Mouse (Mus musculus) embryo, embryonic 11.5 days (tissue): ENCODE measurements around the gene Grin2d.

Experiments
- DNase-seq: peaks from one replicate; pipeline ENCODE4 v3.0.0-alpha.2; 2012; ENCODE audit warnings: low read depth, low spot score

Gene Grin2d

DNA sequence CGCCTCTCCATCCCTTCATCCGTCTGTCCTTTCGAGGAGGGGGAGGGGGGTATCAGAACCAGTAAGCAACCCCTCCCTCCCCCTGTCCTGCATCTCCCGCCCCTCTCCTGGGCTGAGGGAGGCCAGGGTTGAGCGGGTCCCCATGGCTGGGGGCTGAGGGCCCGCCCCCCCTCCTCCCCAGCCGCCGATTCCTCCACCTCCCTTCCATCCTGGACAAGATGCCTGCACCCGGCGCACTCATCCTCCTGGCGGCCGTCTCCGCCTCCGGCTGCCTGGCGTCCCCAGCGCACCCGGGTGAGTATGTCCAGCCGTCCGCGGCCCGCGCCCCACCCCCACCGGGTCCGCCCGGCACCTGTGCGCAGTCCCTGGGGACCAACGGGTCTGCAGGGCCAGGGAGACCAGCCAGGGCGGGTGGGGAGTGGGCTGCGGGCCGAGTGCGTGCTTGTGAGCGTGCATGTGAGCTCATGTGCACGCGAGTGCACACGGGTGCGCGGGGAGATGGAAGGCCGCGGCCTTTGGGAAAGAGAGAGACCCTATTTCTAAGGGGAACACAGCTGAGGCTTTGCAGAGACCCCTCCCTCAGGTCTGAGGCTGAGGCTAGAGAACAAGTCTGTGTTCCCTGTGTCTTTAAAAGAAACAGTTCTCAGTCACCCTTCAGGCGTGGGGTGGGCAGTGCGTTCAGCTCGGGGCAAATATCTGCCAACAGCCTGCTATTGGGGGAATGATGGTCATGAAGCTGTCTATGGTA, 92.6 kb downstream of the Grin2d start:
- DNase-seq: peak; percentile 40

GRCm38 (mm10) chr7:45784524-45785372, 93.4 kb downstream of the Grin2d start, which contains the start of gene Sult2b1:
Gene Sult2b1, minus strand, starts transcription at chr7:45784669.
- DNase-seq: peak; percentile 84

DNA sequence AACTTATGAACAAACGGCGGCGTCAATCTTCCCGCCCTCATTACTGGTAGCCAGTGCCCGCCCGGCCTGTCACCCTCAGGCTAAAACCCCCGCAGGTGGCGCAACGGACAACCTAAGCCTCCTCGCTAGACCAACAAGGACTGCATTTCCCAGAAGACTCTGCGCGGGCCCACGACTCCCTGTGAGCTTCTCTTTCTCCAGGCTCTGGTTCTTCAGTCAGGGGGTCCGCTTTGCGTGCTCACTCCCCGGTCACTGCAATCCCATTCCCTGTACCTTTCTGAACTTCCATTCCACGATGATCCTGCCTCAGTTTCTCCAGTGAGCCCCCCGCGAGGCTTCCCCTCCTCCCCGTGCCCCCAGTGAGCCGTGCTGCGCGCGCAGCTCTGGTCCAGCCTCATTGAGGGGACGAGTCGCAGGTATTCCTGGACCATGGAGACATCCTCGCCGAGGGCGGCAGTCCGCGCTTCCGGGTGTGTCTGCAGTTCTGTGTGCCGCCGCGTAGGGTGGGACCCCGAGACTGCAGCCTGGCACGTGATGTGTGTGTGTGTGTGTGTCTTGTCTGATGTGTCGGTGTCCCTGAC, 94.6 kb downstream of the Grin2d start, which contains the start of gene Lmtk3:
Gene Lmtk3, plus strand, starts transcription at position 228 of the 581 bp plus-strand sequence.
- peak; percentile 54 for DNase-seq

DNA sequence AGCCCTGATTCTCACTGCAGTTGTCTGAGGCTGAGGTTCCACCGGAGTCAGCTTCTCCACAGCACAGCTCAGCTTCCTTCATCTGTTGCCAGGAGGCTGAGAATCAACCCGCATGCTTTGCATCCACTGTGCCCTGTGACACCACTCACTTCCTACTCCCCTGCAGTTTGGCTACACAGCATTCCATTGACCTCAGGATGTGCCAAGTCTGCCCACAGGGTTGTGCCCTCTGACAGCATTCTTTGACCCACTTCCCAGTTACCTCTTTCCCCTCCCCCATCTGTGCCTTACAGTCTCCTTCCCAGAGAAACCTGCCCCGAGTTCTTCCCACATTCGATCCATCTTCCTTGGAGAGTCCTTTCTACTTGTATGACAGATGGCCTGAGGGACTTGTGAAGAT, 95.9 kb downstream of the Grin2d start:
- DNase-seq: no peak
